Mouse (Mus musculus) layer of hippocampus, adult 2 months (tissue): Measurements from ENCODE around the gene Mrps18c. TPM values are rescaled to one million over a fixed set of nuclear protein-coding genes. Genes with fewer than 3 reads are reported as not detected.
A peak's percentile ranks its signal among the peaks of the same experiment; 100 is the strongest.

Experiments used
- DNase-seq, 2 experiments: peaks; one replicate each; pipeline ENCODE4 v3.0.0; 2022; ENCODE audit warnings: low spot score in 2 of 2
- H3K27ac ChIP-seq: fragments of 200-600 bp; 2 replicates; pipeline ENCODE4 v1.8.1; 2022
- H3K4me3 ChIP-seq: fragments of 200-600 bp; 2 replicates; pipeline ENCODE4 v1.8.1; 2022; ENCODE audit warnings: mild to moderate bottlenecking
- CTCF ChIP-seq: fragments of 200-600 bp; conservative IDR thresholded peaks from 2 replicates; pipeline ENCODE4 v1.8.1; 2022; ENCODE audit warnings: antibody characterized with exemption, mild to moderate bottlenecking, moderate library complexity
- long read RNA-seq, 2 experiments: library from polyadenylated mRNA; stranded (forward); transcript quantifications; one replicate each; pipeline ENCODE4 v2.0.0; 2021; ENCODE audit warnings: borderline mapping rate in 2 of 2
- total RNA-seq, 2 experiments: library from RNA; stranded (reverse); gene quantifications; 2 replicates each; pipeline ENCODE4 v1.2.3; 2021

Mrps18c gene
- 10 to 100 TPM; 55.6 to 66.2 TPM for total RNA-seq
- long read RNA-seq, experiment 1, transcript Mrps18c-201 (6 exons, 638 nt), result major isoform, 44 of 52 reads
- long read RNA-seq, experiment 1, partial matches to known transcripts, result 1 of 52 reads
- long read RNA-seq, experiment 1, other reads (novel, unspliced or antisense), result 2 of 52 reads
- long read RNA-seq, experiment 2, transcript Mrps18c-201 (6 exons, 638 nt), result major isoform, 53 of 63 reads
- long read RNA-seq, experiment 2, partial matches to known transcripts, result 2 of 63 reads
- long read RNA-seq, experiment 2, other reads (novel, unspliced or antisense), result 6 of 63 reads

DNA sequence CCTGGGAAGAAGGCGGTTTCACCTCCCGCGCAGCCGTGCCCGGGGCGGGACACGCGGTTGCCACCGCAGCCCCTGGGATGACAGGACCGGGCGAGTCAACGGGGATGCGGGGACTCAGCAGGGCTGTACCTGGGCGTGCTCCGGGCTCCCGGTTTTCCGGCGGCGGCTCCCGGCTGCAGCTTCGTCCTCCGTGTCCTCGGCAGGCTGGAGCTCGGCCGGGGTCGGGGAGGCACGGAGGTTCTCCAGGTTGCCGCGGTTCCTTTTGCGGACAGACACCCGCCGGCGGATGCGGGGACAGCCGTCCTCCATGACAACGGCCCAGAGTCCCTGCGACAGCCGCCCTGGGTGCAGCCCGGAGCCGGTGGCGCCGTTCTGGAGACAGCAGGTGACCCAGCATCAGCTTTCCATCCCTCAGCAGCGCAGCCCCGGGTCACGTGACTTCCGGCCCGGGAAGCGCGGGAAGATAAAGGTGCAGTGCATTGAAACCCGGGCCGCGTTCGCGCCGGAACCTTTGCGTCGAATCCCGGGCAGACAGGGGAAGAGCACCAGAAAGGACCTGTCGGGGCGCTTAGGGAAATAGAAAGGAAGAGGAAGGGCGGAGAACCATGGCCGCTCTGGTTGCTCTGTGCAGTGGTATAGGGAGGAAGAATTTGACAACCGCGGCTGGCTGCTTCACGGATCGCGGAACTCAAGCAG is at the start of gene Mrps18c, which contains the start of gene Helq:
Mrps18c (plus strand) TSS at position 463 of the 696 bp plus-strand sequence.
Helq (minus strand) TSS at position 434 of the 696 bp plus-strand sequence.
- Histone ChIP-seq H3K4me3 (peak within 1 kb of the TSS; percentile 83), H3K27ac (peak within 1 kb of the TSS; percentile 88)
- peak; percentile 93 to 94 for DNase-seq
- no peak for TF ChIP-seq CTCF

DNA sequence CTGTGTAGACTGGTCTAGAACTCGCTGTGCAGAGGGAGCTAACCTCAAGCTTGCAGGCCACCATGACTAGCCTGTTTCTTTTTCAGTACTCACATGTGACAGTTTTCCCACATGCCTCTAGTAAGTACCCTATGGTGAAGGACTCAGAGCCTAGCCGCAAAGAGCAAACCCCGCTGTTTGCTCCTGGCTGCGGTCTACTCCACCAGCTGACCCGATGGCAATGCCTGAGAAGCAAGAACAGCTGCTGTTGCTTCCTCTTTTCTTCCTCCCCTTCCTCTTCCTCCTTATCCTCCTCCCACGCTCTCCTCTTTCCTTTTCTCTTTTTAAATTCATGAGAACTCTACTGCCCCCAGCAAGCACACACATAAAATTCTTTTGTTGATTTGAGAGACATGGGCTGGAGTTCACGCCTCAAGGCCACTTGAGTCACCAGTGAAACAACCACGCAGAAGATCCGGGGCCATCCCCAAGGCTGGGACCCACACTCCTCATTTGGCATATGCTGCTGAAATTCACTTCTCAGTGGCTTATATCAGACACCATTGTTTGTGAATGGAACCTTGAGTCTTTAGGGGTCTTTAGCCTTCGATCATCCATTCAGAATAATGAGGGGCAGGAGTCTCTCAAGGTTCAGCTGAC is 47.7 kb upstream of the Mrps18c start:
- Histone ChIP-seq H3K27ac (no peak overlapping the region), H3K4me3 (no peak overlapping the region)
- TF ChIP-seq CTCF, result no peak

DNA sequence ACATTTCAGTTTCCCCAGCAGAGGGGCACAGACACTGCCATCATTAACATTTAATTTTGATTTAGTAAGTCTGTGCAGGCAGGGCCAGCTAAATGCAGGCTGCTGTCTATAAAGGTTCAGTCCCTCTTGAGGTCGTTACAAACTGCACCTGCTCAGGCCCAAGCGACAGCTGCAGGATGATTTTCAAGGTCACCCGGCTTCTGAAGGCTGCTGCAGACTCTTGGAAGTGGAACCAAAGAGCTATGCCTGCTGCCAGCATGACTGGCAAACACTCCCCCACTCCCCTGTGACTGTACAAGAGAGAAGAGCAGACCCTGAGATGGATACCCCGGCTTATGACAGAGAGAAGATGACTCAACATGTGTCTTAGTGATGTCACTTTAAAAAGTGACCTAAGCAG is 46.8 kb upstream of the Mrps18c start:
- Histone ChIP-seq H3K27ac (no peak overlapping the region), H3K4me3 (no peak overlapping the region)
- DNase-seq, result no peak
- TF ChIP-seq CTCF, result no peak

More for the DNA sequence above, 47.7 kb upstream of the Mrps18c start:
- DNase-seq, result no peak

DNA sequence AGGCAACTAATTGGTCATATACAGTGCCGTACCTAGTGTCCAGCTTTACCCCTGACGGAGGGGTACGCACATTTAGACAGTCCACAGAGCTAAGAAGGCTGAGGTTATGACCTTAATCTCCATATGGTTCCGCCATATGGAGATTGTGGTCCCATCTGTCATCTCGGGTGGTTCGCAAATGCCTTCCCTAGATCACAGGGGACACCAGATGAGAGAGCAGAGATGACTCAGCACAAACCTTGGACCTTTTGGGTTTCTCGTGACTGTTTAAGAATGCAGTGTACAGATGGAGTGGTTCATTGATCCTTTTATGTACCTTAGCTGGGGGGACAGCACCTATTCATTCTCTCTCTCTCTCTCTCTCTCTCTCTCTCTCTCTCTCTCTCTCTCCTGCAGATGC is 45.0 kb upstream of the Mrps18c start:
- Histone ChIP-seq H3K4me3 (no peak overlapping the region), H3K27ac (no peak overlapping the region)
- no peak for TF ChIP-seq CTCF
- DNase-seq, result no peak

DNA sequence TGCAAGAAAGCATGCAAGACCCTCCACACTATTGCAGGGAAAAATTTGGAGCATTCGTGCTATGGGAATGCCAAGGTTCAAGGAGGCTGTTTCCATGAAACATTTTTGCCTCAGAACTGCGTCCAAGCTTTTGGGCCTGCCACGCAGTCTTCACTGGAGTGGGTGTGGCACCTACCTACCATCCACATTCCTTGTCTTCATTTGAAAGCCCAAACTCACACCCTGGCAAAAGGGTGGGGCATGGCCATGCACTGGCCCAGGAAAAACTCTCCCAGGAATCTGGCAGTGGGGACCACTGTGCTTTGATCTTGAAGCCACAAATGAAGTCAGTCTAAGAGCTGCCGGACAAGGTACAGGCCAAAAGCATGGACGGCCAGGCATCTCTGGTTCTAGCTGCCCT is 40.3 kb upstream of the Mrps18c start:
- no peak for TF ChIP-seq CTCF
- no peak for DNase-seq
- Histone ChIP-seq H3K4me3 (no peak overlapping the region), H3K27ac (no peak overlapping the region)

DNA sequence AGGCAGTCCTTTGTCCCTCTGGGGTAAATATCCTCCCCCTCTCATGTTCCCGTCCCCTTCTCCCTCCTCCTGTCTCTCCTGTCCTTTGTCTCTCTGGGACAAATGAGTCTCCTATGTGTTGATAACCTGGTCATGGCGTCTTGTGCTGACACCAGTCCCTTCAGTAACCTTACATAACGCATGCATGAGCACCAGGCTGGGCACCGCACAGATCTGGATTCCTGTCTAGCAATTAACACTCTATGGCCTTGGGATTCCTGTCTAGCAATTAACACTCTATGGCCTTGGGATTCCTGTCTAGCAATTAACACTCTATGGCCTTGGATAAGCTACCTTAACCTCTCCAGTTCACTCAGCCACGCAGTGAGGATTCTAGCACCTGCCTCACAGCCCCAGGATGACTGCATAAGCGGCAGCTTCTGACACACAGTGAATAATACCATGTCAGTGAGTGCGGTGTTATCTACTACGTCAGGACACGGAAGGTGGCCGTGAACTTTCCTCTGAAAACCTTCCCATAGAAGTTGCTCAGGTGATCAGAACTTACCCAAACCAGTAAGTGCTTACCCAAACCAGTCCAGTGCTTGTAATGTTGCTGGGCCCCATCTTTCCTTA is 38.3 kb upstream of the Mrps18c start:
- Histone ChIP-seq H3K4me3 (no peak overlapping the region), H3K27ac (no peak overlapping the region)
- TF ChIP-seq CTCF, result no peak
- DNase-seq, result no peak

DNA sequence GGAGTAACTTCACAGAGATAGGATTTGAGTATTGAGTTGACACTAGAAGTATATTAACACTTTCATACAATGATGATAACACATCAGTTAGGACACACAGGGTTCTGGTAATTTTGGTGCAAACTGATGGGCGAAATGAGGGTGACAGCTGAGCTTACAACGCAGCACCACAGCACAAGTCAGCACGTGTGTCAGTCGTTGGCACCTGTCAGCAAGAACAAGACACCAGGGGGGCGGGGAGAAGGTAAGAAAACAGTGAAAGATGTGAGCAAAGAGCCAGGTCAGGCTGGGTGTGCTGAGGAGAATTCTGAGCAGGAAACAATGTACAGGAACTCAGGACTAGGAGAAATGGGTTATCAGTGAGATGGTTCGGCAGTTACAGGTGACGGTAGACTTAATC is 36.7 kb upstream of the Mrps18c start:
- DNase-seq, result no peak
- H3K4me3 ChIP-seq, result no peak overlapping the region
- no peak overlapping the region for H3K27ac ChIP-seq
- TF ChIP-seq CTCF, result no peak

DNA sequence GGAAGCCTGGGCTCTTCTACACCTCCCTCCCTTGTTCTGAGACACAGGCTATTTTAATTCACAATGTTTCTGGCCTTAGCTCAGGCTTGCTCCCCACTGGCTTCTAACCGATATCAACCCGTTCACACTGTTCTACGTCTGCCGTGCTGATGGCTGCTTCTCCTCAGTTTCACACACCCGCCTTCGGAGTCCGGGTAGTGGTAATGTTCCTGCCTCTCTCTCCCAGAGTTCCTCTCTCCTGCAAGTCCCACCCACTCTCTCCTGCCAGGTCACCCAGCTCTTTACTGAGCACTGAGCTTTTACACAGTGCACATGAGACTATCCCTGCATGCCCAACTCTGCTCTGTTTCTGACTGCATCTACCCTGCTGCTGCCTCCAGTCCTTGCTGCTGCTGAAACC is 32.4 kb upstream of the Mrps18c start:
- no peak overlapping the region for H3K4me3 ChIP-seq
- TF ChIP-seq CTCF, result no peak
- DNase-seq, result no peak
- no peak overlapping the region for H3K27ac ChIP-seq

DNA sequence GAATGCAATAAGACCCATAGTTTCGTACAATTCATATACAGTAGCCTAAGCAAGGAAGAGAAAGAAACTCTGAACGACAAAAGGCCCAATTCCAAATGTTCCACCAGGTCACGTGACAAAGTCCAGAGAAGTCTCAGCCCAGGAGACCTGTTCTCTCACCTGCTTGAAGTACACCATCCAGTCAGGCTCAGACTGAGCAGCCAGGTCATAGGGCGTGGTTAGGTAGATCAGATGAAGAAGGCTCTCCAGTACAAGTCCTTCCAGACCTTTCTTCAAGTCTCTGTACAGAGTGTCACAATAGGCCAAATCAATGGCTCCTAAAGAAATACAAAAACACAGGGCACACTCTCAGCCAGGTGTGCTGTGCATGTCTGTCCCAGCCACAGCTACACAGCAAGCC is 26.9 kb upstream of the Mrps18c start:
- DNase-seq, result no peak

DNA sequence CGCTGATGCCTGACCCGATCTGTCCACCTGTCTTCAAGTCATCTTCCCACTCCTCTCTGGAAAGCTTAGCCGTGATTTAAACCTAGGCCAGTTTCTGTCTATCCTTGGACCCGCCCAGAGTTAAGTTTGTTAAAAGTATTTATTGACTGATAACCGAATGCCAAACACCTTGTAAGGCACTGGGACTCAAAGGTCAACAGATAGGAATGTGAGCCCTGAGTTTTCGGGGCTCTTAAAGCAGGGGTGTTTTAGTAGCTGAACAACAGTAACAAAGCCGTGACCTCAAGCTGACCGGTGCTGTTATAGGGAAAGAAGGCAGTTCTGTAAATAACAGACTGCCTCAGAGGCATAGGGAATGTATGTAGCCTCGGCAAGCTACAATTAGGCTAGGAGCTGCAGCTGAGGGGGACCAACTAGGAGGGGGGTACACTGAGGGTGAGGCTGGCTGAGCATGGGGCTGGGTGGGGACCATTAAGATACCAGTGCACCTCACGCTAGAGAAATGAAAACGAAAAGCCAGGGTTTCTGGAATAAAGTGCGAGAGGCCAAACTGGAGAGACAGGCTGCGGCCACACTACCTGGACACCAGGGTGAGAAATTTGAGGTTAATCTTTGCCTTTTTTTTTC is 22.5 kb upstream of the Mrps18c start:
- DNase-seq, result no peak
- TF ChIP-seq CTCF, result no peak
- no peak overlapping the region for H3K27ac ChIP-seq
- no peak overlapping the region for H3K4me3 ChIP-seq

More for the DNA sequence above, 26.9 kb upstream of the Mrps18c start:
- TF ChIP-seq CTCF, result no peak
- Histone ChIP-seq H3K27ac (no peak overlapping the region), H3K4me3 (no peak overlapping the region)

DNA sequence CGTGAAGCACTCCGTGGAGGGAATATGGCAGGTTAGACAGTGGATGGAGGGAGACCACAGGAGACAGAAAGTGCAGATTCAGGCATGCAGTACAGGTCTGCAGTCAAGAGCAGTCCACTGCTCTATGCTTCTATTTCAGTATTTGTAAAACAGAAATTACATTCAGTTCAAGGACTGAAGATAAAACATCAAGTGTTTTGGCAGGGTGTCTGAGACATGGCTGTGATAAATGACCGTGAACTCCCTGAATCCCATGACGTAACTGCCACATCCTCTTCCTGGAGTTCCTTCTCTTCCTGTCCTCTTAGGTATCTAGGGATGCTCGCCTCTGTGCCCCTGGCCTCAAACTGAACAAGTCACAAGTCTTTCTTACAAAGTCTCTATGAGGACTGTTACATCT is 21.5 kb upstream of the Mrps18c start:
- TF ChIP-seq CTCF, result no peak
- H3K27ac ChIP-seq, result no peak overlapping the region
- H3K4me3 ChIP-seq, result no peak overlapping the region
- no peak for DNase-seq

DNA sequence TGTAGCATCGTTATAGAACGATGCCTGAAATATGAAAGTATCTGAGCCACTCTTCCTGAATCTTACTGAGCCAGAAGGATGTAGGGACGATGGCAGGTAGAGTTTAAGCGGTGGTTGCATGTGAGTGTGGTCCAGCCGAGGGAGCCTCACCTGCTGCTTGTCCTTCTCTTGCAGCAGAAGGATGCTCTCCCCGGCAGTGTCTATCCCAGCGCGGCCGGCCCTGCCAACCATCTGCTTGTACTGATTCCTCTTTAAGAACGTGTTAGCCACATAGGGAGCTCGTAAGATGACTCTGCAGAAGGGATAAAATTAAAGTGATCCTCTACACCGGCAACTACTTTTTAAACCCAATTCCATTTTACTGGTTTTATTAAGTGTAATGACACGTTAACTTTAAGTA is 19.4 kb upstream of the Mrps18c start:
- Histone ChIP-seq H3K4me3 (no peak overlapping the region), H3K27ac (no peak overlapping the region)
- no peak for DNase-seq
- no peak for TF ChIP-seq CTCF

DNA sequence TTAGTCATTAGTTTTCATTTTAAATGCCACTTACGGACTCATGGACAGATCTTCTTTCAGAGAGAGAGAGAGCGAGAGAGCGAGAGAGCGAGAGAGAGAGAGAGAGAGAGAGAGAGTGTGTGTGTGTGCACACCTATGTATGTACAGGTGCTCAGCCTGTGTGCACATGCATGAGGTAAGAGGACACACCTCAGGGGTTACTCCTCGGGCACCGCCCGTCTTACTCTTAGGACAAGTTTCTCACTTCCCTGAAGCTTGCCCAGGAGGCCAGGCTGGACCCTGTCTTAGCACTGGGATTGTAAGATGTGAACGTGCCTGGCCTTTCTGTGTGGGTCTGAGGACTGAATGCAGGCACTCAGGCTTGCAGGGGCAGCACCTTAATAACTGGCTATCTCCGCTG is 10.9 kb upstream of the Mrps18c start:
- DNase-seq, result no peak
- H3K27ac ChIP-seq, result no peak overlapping the region
- H3K4me3 ChIP-seq, result no peak overlapping the region
- TF ChIP-seq CTCF, result no peak
